Mouse (Mus musculus) spleen, postnatal 14 days (tissue): ENCODE data around the gene Tmem147.

ENCODE experiments used
- DNase-seq, 2 experiments: peaks; one replicate each; pipeline ENCODE4 v3.0.0; 2021 to 2022; ENCODE audit warnings: low spot score in 2 of 2

Tmem147 gene

GRCm38 (mm10) chr7:30728214-30728613 is 1.1 kb downstream of the Tmem147 start:
- DNase-seq, result no peak

DNA sequence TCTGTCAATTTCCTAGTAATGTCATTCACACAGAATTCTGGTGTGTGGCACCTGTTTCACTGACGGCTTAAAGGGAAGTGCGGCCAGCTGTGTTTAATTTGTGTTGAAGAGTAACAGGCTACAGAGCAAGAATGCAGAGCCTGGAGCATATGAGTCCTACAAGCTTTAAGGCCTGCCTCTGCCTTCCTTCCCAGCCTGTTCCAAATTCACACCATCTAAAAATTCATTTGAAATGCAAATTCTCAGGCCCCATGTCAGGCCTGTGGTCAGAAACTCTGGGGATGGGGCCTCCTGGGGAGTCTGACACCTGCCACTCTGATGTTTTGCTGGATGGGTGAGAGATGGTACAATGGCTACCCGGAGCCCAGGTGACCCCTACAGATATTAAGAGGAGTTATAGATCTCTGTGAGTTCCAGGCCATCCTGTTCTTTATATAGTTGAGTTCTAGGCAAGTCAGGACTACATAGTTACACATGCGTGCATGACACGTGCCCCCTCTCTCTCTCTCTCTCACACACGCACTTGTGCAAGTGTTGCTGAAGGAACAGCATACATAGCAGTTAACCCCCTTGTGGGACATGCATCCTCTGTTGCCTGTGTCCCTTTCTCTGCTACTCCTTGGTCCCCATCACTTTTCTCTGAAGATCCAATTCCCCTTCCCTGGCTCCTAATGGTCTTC is 5.9 kb downstream of the Tmem147 start:
- no peak for DNase-seq

- no peak for DNase-seq
Observed at GRCm38 (mm10) chr7:30721286-30721685, 8.1 kb downstream of the Tmem147 start.

DNA sequence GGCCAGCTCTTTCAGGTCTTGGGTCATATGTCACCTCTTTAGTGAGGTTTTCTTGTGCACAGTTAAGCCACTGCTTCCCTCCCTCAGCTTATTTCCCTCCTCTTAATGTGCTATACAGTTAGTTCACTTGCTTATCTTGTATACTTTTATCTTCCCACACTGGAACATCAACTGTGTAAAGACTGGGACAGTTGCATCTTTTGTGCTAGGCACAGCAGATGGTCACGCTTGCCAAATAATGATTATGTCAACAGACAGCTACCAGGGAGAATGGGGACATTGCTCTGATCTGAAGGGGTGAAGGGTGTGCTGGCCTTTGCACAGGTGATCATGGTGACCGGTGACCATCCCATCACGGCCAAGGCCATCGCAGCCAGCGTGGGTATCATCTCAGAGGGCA is 9.7 kb downstream of the Tmem147 start:
- no peak for DNase-seq

- no peak for DNase-seq
Observed at GRCm38 (mm10) chr7:30717716-30718046, 11.7 kb downstream of the Tmem147 start.

GRCm38 (mm10) chr7:30717006-30717715 is 12.2 kb downstream of the Tmem147 start:
- peak; percentile 54 to 68 for DNase-seq

GRCm38 (mm10) chr7:30711942-30712341 is 17.4 kb downstream of the Tmem147 start, which contains the start of gene Atp4a:
Gene Atp4a, plus strand, starts transcription at chr7:30712209.
- no peak for DNase-seq

DNA sequence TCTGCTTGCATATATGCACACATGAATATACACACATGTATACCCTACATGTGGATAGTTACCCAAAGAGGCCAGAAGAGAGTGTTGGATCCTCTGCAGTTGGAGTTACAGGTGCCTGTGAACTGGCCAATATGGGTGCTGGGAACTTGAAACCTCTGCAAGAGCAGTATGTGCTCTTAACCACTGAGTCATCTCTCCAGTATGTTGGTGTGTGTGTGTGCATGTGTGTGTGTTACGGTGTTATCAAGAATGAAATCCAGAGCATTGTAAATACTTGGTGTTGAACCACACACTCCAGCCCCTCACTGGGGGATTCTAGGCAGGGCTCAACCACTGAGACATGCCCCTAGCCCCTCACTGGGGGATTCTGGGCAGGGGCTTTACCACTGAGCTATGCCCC is 21.9 kb downstream of the Tmem147 start:
- no peak for DNase-seq

DNA sequence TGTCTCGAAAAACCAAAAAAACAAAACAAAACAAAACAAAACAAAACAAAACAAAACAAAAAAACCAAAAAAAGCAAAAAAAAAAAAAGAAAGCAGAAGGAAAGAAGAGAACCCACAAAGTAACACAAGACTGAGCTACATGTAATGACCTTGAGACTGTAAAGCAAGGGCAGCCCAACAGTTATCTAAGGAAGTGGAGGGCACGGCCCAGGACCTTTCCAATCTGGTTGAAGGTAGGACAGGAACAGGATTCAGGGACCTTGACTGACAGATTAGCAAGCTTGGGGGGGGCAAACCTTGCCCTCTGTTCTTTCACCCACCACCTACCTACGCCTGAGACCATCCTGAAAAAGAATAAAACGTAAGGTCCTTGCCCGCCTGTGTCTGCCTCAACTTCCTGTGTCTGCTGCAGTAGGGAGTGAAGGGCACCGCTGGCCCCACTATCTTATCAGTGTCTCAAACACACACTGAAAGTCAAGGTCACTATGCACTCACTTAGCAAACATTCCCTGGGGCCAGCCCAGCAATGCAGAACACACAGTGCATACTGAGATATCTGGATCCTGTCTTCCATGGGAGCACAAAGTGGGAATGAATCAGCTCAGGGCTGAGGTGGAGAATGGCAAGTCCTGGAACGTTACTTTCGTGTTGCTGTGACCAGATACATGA is 23.0 kb downstream of the Tmem147 start:
- no peak for DNase-seq

DNA sequence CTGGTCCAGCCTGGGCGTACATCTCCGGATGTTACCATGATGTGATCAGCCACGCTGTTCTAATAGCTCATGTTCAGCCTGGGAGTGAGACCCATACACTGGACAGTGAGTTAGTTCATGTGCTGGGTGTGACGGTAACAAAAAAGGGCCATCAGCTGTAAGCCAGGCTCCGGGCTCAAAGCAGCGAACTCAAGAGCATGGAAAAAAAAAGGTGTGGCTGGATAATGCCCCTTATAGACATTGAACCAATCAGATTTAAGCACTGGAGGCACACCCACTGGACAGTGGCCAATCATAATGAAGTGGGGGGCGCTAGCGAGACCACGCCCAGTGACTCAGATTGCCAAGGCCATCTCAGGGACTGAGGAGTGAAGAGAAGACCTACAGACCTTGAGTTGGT is 30.8 kb downstream of the Tmem147 start, which contains the start of gene 2200002J24Rik:
Gene 2200002J24Rik (plus strand): TSS at position 338 of the 400 bp plus-strand sequence.
- DNase-seq, result no peak

DNA sequence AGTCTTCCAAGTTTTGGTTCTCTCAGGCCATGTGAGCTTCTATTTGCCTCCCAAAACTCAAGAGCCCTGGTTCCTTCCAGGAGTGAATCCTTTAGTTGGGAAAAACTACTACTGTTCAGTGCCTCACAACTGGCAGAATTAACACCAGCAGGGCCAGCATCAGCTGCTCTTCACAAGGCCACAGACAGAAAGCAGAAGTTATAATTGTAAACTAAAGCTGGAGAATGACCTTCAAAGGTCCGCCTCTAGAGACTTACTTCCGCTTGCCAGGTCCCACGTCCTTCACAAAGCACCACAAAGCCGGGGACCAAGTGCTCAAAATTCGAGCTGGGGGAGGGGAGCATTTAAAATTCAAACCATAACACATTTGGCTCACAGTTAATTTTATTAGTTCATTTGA is 31.2 kb downstream of the Tmem147 start:
- no peak for DNase-seq

GRCm38 (mm10) chr7:30688325-30688724 is 41.0 kb downstream of the Tmem147 start:
- no peak for DNase-seq

- no peak for DNase-seq
Observed at GRCm38 (mm10) chr7:30683425-30683824, 45.9 kb downstream of the Tmem147 start.

- DNase-seq, result no peak
Observed at GRCm38 (mm10) chr7:30681897-30682296, 47.4 kb downstream of the Tmem147 start.

GRCm38 (mm10) chr7:30678263-30678975 is 50.9 kb downstream of the Tmem147 start:
- no peak for DNase-seq
